Mouse (Mus musculus) liver, adult 2 months (tissue): ENCODE results near the gene Frmpd4.

Source experiments
- CTCF ChIP-seq: fragments of 200-500 bp; IDR thresholded peaks from 2 replicates; pipeline ENCODE4 v1.5.1; 2011; ENCODE audit warnings: low read depth, low read length, control low read depth
- POLR2A ChIP-seq: fragments of 200-500 bp; IDR thresholded peaks from 2 replicates; pipeline ENCODE4 v1.6.1; 2011; ENCODE audit warnings: low read length, control low read depth; ENCODE audit not compliant: insufficient read depth; ENCODE audit errors: extremely low read depth

DNA sequence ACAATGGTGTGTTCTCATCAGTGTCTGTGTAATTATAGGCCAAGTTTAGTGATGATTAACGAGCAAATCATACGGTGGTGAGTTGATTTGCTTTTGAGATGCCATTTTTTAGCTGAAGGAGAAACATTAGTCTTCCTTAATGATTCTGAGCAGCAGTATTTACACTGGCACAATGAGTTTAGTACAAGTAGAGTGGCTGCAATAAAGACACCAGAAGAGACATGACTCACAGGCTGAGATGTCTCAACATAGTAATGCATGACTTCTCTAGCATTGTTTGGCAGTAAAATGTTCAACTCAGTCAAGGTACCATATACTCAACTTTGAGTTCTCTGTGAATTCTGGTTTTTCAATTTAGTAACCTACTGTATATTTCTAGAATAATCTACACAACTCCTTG lies 1058.6 kb downstream of the Frmpd4 start:
- TF ChIP-seq POLR2A (no peak), CTCF (no peak)
